Mouse (Mus musculus) CH12.LX (cell line): ENCODE measurements around the gene Lman1l.

Experiments used
- CTCF ChIP-seq, 2 experiments: IDR thresholded peaks in 1 of 2; conservative IDR thresholded peaks in 1 of 2; 2 replicates each; pipeline ENCODE4 v1.5.1; 2011 to 2012; ENCODE audit warnings: low read depth in 2 of 2, low read length in 2 of 2, improper control_type of control experiment in 1 of 2, inconsistent platforms in 1 of 2, mild to moderate bottlenecking in 1 of 2, moderate library complexity in 1 of 2
- UBTF ChIP-seq: IDR thresholded peaks from 2 replicates; pipeline ENCODE4 v1.6.1; 2012; ENCODE audit warnings: low read depth, mild to moderate bottlenecking, inconsistent platforms, low read length, improper control_type of control experiment, moderate library complexity
- USF1 ChIP-seq: IDR thresholded peaks from 2 replicates; pipeline ENCODE4 v1.6.1; 2014; ENCODE audit warnings: low read depth, mild to moderate bottlenecking, inconsistent platforms, low read length, improper control_type of control experiment

- TF ChIP-seq USF1 (no peak), UBTF (no peak), CTCF (conservative IDR thresholded peaks at IDR 0.05 in 1 of 2, IDR thresholded peaks at IDR 0.05 in 1 of 2; ENCODE audit: low read depth in 2 of 2, low read length in 2 of 2) (no peak)
These were observed 49.0 kb upstream of the Lman1l start for GRCm38 (mm10) chr9:57669566-57669965.
